Mouse (Mus musculus) frontal cortex, adult 2 months (tissue): ENCODE results near the gene Cdc42bpb. TPM values are rescaled to one million over a fixed set of nuclear protein-coding genes. Genes with fewer than 3 reads are reported as not detected.

Source experiments
- DNase-seq, 2 experiments: peaks; one replicate each; pipeline ENCODE4 v3.0.0; 2022; ENCODE audit warnings: low spot score in 1 of 2; ENCODE audit errors: extremely low spot score in 1 of 2
- polyA plus RNA-seq: library from polyadenylated mRNA; depleted of rRNA; stranded (reverse); fragments of >200 nt; gene quantifications from 2 replicates; pipeline ENCODE4 v1.2.3, GENCODE M21; 2012; rRNA removed

Gene Cdc42bpb
- polyA plus RNA-seq, 1 experiment, result 184 TPM

- DNase-seq, result no peak
Observed at GRCm38 (mm10) chr12:111246808-111247464, 130.6 kb downstream of the Cdc42bpb start.

GRCm38 (mm10) chr12:111245070-111245469, 132.4 kb downstream of the Cdc42bpb start:
- DNase-seq, result no peak

- DNase-seq, result no peak
Observed at GRCm38 (mm10) chr12:111243733-111244132, 133.8 kb downstream of the Cdc42bpb start.

Other genes starting within 250 kb of the Cdc42bpb start
- gene Traf3, start 211.3 kb downstream of the Cdc42bpb start, polyA plus RNA-seq, result 28.0 and 28.5 TPM in 2 replicates
- not detected in 2 replicates for gene 4930595D18Rik, start 193.2 kb downstream of the Cdc42bpb start, polyA plus RNA-seq
- gene Amn, start 106.6 kb downstream of the Cdc42bpb start, polyA plus RNA-seq, result 11.3 and 15.5 TPM in 2 replicates
- gene Lbhd2, start 29.1 kb upstream of the Cdc42bpb start, polyA plus RNA-seq, result 23.2 and 24.5 TPM in 2 replicates
- 3.8 and 4.8 TPM in 2 replicates for gene Exoc3l4, start 39.3 kb upstream of the Cdc42bpb start, polyA plus RNA-seq
- gene Tnfaip2, start 64.8 kb upstream of the Cdc42bpb start, polyA plus RNA-seq, result 1.0 and 1.5 TPM in 2 replicates
- 6.4 and 7.4 TPM in 2 replicates for gene Gm266, start 108.1 kb upstream of the Cdc42bpb start, polyA plus RNA-seq
- gene Eif5, start 160.3 kb upstream of the Cdc42bpb start, polyA plus RNA-seq, result 150 and 178 TPM in 2 replicates
- 78.7 and 81.9 TPM in 2 replicates for gene Mark3, start 196.8 kb upstream of the Cdc42bpb start, polyA plus RNA-seq